Mouse (Mus musculus): ENCODE measurements around the gene Abca8b. TPM values are rescaled to one million over a fixed set of nuclear protein-coding genes. Genes with fewer than 3 reads are reported as not detected.

Abca8b gene
- polyA plus RNA-seq, 1 experiment from 2014 or later: 0.58 TPM

GRCm38 (mm10) chr11:109908207-109909031 is 87.2 kb downstream of the Abca8b start:
- no peaks in the 10 kb centered on the region for H3K27me3 ChIP-seq (ENCODE audit: control insufficient read depth, insufficient read depth, low read length)
- no peak for ATAC-seq (ENCODE audit: insufficient number of reproducible peaks, insufficient read depth, low FRiP score, low read depth)
- no peak overlapping the region for H3K9ac ChIP-seq (replicated peaks; ENCODE audit: low read depth, low read length)
- no peaks in the 10 kb centered on the region for H3K9me3 ChIP-seq (ENCODE audit: control insufficient read depth, low read depth, low read length)
- no peak overlapping the region for H3K4me2 ChIP-seq (replicated peaks; ENCODE audit: low read depth, low read length)
- no peak overlapping the region for H3K27ac ChIP-seq (ENCODE audit: low read length)
- no peaks in the 10 kb centered on the region for H3K36me3 ChIP-seq (ENCODE audit: control insufficient read depth, insufficient read depth, low read length)
- no peaks in the 10 kb centered on the region for H3K4me1 ChIP-seq (ENCODE audit: control insufficient read depth, insufficient read depth, low read length)
- 83% methylated on average over 10 of the region's 10 CpGs for WGBS
- H3K4me3 ChIP-seq (ENCODE audit: low read depth, low read length): no peak overlapping the region

- no peak for ATAC-seq (ENCODE audit: insufficient number of reproducible peaks, insufficient read depth, low FRiP score, low read depth)
- WGBS: 89% methylated on average over 2 of the region's 2 CpGs
These were observed 88.1 kb downstream of the Abca8b start for GRCm38 (mm10) chr11:109907508-109907907.

GRCm38 (mm10) chr11:109902616-109903598 is 92.7 kb downstream of the Abca8b start:
- H3K36me3 ChIP-seq (ENCODE audit: control insufficient read depth, insufficient read depth, low read length): no peaks in the 10 kb centered on the region
- no peaks in the 10 kb centered on the region for H3K27me3 ChIP-seq (ENCODE audit: control insufficient read depth, insufficient read depth, low read length)
- no peak overlapping the region for H3K9ac ChIP-seq (replicated peaks; ENCODE audit: low read depth, low read length)
- H3K4me2 ChIP-seq (replicated peaks; ENCODE audit: low read depth, low read length): no peak overlapping the region
- no peak overlapping the region for H3K4me3 ChIP-seq (ENCODE audit: low read depth, low read length)
- H3K9me3 ChIP-seq (ENCODE audit: control insufficient read depth, low read depth, low read length): no peaks in the 10 kb centered on the region
- no peak overlapping the region for H3K27ac ChIP-seq (ENCODE audit: low read length)
- no peak for ATAC-seq (ENCODE audit: insufficient number of reproducible peaks, insufficient read depth, low FRiP score, low read depth)
- WGBS: 39% methylated on average over 6 of the region's 6 CpGs
- H3K4me1 ChIP-seq (ENCODE audit: control insufficient read depth, insufficient read depth, low read length): no peaks in the 10 kb centered on the region

More at GRCm38 (mm10) chr11:109907508-109907907, 88.1 kb downstream of the Abca8b start:
- no peak overlapping the region for H3K27ac ChIP-seq (ENCODE audit: low read length)
- no peak overlapping the region for H3K9ac ChIP-seq (replicated peaks; ENCODE audit: low read depth, low read length)
- no peak overlapping the region for H3K4me3 ChIP-seq (ENCODE audit: low read depth, low read length)
- H3K27me3 ChIP-seq (ENCODE audit: control insufficient read depth, insufficient read depth, low read length): no peaks in the 10 kb centered on the region
- no peaks in the 10 kb centered on the region for H3K36me3 ChIP-seq (ENCODE audit: control insufficient read depth, insufficient read depth, low read length)
- no peaks in the 10 kb centered on the region for H3K4me1 ChIP-seq (ENCODE audit: control insufficient read depth, insufficient read depth, low read length)
- H3K4me2 ChIP-seq (replicated peaks; ENCODE audit: low read depth, low read length): no peak overlapping the region
- H3K9me3 ChIP-seq (ENCODE audit: control insufficient read depth, low read depth, low read length): no peaks in the 10 kb centered on the region

GRCm38 (mm10) chr11:109900491-109901241 is 95.0 kb downstream of the Abca8b start:
- Histone ChIP-seq H3K27me3 (ENCODE audit: control insufficient read depth, insufficient read depth, low read length) (no peaks in the 10 kb centered on the region), H3K4me3 (ENCODE audit: low read depth, low read length) (no peak overlapping the region), H3K27ac (ENCODE audit: low read length) (no peak overlapping the region), H3K9ac (replicated peaks; ENCODE audit: low read depth, low read length) (no peak overlapping the region), H3K4me1 (ENCODE audit: control insufficient read depth, insufficient read depth, low read length) (no peaks in the 10 kb centered on the region), H3K4me2 (replicated peaks; ENCODE audit: low read depth, low read length) (no peak overlapping the region), H3K36me3 (ENCODE audit: control insufficient read depth, insufficient read depth, low read length) (no peaks in the 10 kb centered on the region), H3K9me3 (ENCODE audit: control insufficient read depth, low read depth, low read length) (no peaks in the 10 kb centered on the region)
- no peak for ATAC-seq (ENCODE audit: insufficient number of reproducible peaks, insufficient read depth, low FRiP score, low read depth)
- WGBS: 26% methylated on average over 4 of the region's 4 CpGs

- H3K9ac ChIP-seq (replicated peaks; ENCODE audit: low read depth, low read length): no peak overlapping the region
- 72% methylated on average over 6 of the region's 6 CpGs for WGBS
- no peak for ATAC-seq (ENCODE audit: insufficient number of reproducible peaks, insufficient read depth, low FRiP score, low read depth)
- no peak overlapping the region for H3K4me3 ChIP-seq (ENCODE audit: low read depth, low read length)
- no peak overlapping the region for H3K4me2 ChIP-seq (replicated peaks; ENCODE audit: low read depth, low read length)
- no peaks in the 10 kb centered on the region for H3K27me3 ChIP-seq (ENCODE audit: control insufficient read depth, insufficient read depth, low read length)
- no peaks in the 10 kb centered on the region for H3K4me1 ChIP-seq (ENCODE audit: control insufficient read depth, insufficient read depth, low read length)
- no peak overlapping the region for H3K27ac ChIP-seq (ENCODE audit: low read length)
- no peaks in the 10 kb centered on the region for H3K9me3 ChIP-seq (ENCODE audit: control insufficient read depth, low read depth, low read length)
- H3K36me3 ChIP-seq (ENCODE audit: control insufficient read depth, insufficient read depth, low read length): no peaks in the 10 kb centered on the region
These were observed 96.7 kb downstream of the Abca8b start for GRCm38 (mm10) chr11:109898791-109899467.

GRCm38 (mm10) chr11:109895952-109896530 is 99.6 kb downstream of the Abca8b start:
- H3K9ac ChIP-seq (replicated peaks; ENCODE audit: low read depth, low read length): no peak overlapping the region
- H3K4me2 ChIP-seq (replicated peaks; ENCODE audit: low read depth, low read length): no peak overlapping the region
- no peak for ATAC-seq (ENCODE audit: insufficient number of reproducible peaks, insufficient read depth, low FRiP score, low read depth)
- H3K4me3 ChIP-seq (ENCODE audit: low read depth, low read length): no peak overlapping the region
- H3K36me3 ChIP-seq (ENCODE audit: control insufficient read depth, insufficient read depth, low read length): no peaks in the 10 kb centered on the region
- H3K9me3 ChIP-seq (ENCODE audit: control insufficient read depth, low read depth, low read length): no peaks in the 10 kb centered on the region
- H3K27ac ChIP-seq (ENCODE audit: low read length): no peak overlapping the region
- H3K4me1 ChIP-seq (ENCODE audit: control insufficient read depth, insufficient read depth, low read length): no peaks in the 10 kb centered on the region
- no peaks in the 10 kb centered on the region for H3K27me3 ChIP-seq (ENCODE audit: control insufficient read depth, insufficient read depth, low read length)
- 57% methylated on average over 6 of the region's 6 CpGs for WGBS

- Histone ChIP-seq H3K4me3 (ENCODE audit: low read depth, low read length) (no peak overlapping the region), H3K4me1 (ENCODE audit: control insufficient read depth, insufficient read depth, low read length) (no peaks in the 10 kb centered on the region), H3K9ac (replicated peaks; ENCODE audit: low read depth, low read length) (no peak overlapping the region), H3K9me3 (ENCODE audit: control insufficient read depth, low read depth, low read length) (no peaks in the 10 kb centered on the region), H3K4me2 (replicated peaks; ENCODE audit: low read depth, low read length) (no peak overlapping the region), H3K27me3 (ENCODE audit: control insufficient read depth, insufficient read depth, low read length) (no peaks in the 10 kb centered on the region), H3K36me3 (ENCODE audit: control insufficient read depth, insufficient read depth, low read length) (no peaks in the 10 kb centered on the region), H3K27ac (ENCODE audit: low read length) (no peak overlapping the region)
- 53% methylated on average over 4 of the region's 4 CpGs for WGBS
- ATAC-seq (ENCODE audit: insufficient number of reproducible peaks, insufficient read depth, low FRiP score, low read depth): no peak
These were observed 100.1 kb downstream of the Abca8b start for GRCm38 (mm10) chr11:109895496-109895895.
